Mouse (Mus musculus) embryo, embryonic 10 days (tissue): ENCODE measurements around the gene Sh3bgrl3.
A peak's percentile ranks its signal among the peaks of the same experiment; 100 is the strongest.

Source experiments
- DNase-seq: peaks from one replicate; pipeline ENCODE4 v3.0.0-alpha.2; 2015; ENCODE audit warnings: low spot score

Gene Sh3bgrl3

GRCm38 (mm10) chr4:134128983-134129362 is 384 bp upstream of the Sh3bgrl3 start:
- DNase-seq = no peak

- no peak for DNase-seq
Measured at GRCm38 (mm10) chr4:134127793-134128192, 796 bp downstream of the Sh3bgrl3 start.

GRCm38 (mm10) chr4:134127121-134127455 is 1.5 kb downstream of the Sh3bgrl3 start:
- no peak for DNase-seq

GRCm38 (mm10) chr4:134126300-134127120 is 2.1 kb downstream of the Sh3bgrl3 start:
- no peak for DNase-seq

- no peak for DNase-seq
Measured at GRCm38 (mm10) chr4:134125383-134126060, 3.1 kb downstream of the Sh3bgrl3 start.

- DNase-seq = peak; percentile 82
Measured at GRCm38 (mm10) chr4:134123680-134124551, 4.7 kb downstream of the Sh3bgrl3 start.

- DNase-seq = no peak
Measured at GRCm38 (mm10) chr4:134123147-134123546, 5.4 kb downstream of the Sh3bgrl3 start.

- no peak for DNase-seq
Measured at GRCm38 (mm10) chr4:134122281-134122680, 6.3 kb downstream of the Sh3bgrl3 start.

- DNase-seq = no peak
Measured at GRCm38 (mm10) chr4:134121571-134121970, 7.0 kb downstream of the Sh3bgrl3 start.

- DNase-seq = no peak
Measured at GRCm38 (mm10) chr4:134120916-134121315, 7.7 kb downstream of the Sh3bgrl3 start.

GRCm38 (mm10) chr4:134120192-134120805 is 8.3 kb downstream of the Sh3bgrl3 start:
- DNase-seq = no peak

GRCm38 (mm10) chr4:134119644-134120043 is 8.9 kb downstream of the Sh3bgrl3 start:
- no peak for DNase-seq

- DNase-seq = no peak
Measured at GRCm38 (mm10) chr4:134119042-134119441, 9.5 kb downstream of the Sh3bgrl3 start.

- no peak for DNase-seq
Measured at GRCm38 (mm10) chr4:134118126-134118800, 10.3 kb downstream of the Sh3bgrl3 start.

GRCm38 (mm10) chr4:134117012-134117411 is 11.6 kb downstream of the Sh3bgrl3 start:
- DNase-seq = no peak

- no peak for DNase-seq
Measured at GRCm38 (mm10) chr4:134116501-134116900, 12.1 kb downstream of the Sh3bgrl3 start.

- no peak for DNase-seq
Measured at GRCm38 (mm10) chr4:134115215-134116144, 13.1 kb downstream of the Sh3bgrl3 start.

GRCm38 (mm10) chr4:134114038-134114437 is 14.6 kb downstream of the Sh3bgrl3 start:
- no peak for DNase-seq

- peak; percentile 48 for DNase-seq
Measured at GRCm38 (mm10) chr4:134113356-134113994, 15.1 kb downstream of the Sh3bgrl3 start.

GRCm38 (mm10) chr4:134112403-134112802 is 16.2 kb downstream of the Sh3bgrl3 start:
- no peak for DNase-seq
